Comparison of ENCODE assay signal across 10 mouse cellular contexts in genomic region chr10:40629656-40630311, GRCm38 (mm10). TPM values are rescaled to one million over a fixed set of nuclear protein-coding genes. Genes with fewer than 3 reads are reported as not detected.
A peak's percentile ranks its signal among the peaks of the same experiment; 100 is the strongest.
DNase-seq lines count a peak whose midpoint lies in the region; ATAC-seq and TF ChIP-seq lines count a peak whose summit lies in the region.
"Had no signal": no experiment of that assay in that cellular context is flagged by ENCODE, and none has a peak within 500 bp of the region (broad histone marks: within the 10 kb centered on the region; RNA-seq: fewer than 3 reads in every experiment).

Gene Ddo, plus strand, starts transcription at chr10:40630011.

- intact Hi-C loops in heart, adult 2 months (cut with DNase I): no loop called here

- H3K79me2 ChIP-seq in heart, adult 2 months (replicated peaks; ENCODE audit: control insufficient read depth, insufficient read depth, low read length): no peaks in the 10 kb centered on the region

- H3K27ac ChIP-seq in hindbrain, postnatal 0 days: peak within 1 kb of the TSS; percentile 11; the same call in 1 of the 2 replicates
- no peak within 1 kb of the TSS for H3K27ac ChIP-seq in hindbrain, embryonic 14.5 days
- peak within 1 kb of the TSS; percentile 91 for H3K27ac ChIP-seq in heart, adult 2 months
- H3K27ac ChIP-seq in small intestine, adult 2 months (ENCODE audit: insufficient read depth, low read depth, low read length): peak within 1 kb of the TSS; percentile 12; the same call in 1 of the 2 replicates
- H3K27ac ChIP-seq: embryonic facial prominence, embryonic 12.5 days; liver, embryonic 15.5 days had no signal

- no peak within 1 kb of the TSS for H3K9ac ChIP-seq in hindbrain, postnatal 0 days (replicated peaks; ENCODE audit: low read length)
- H3K9ac ChIP-seq in hindbrain, embryonic 14.5 days: no peak within 1 kb of the TSS
- peak within 1 kb of the TSS; percentile 40 for H3K9ac ChIP-seq in heart, adult 2 months (ENCODE audit: low read depth, low read length)
- H3K9ac ChIP-seq: embryonic facial prominence, embryonic 12.5 days; liver, embryonic 15.5 days had no signal

- no peak for TF ChIP-seq CTCF in hindbrain, postnatal 0 days (IDR thresholded peaks at IDR 0.05; ENCODE audit: low read depth)
- no peak for TF ChIP-seq CTCF in heart, adult 2 months (IDR thresholded peaks at IDR 0.05)
- no peak for TF ChIP-seq CTCF in small intestine, adult 2 months (IDR thresholded peaks at IDR 0.05; ENCODE audit: extremely low read depth, insufficient read length, insufficient replicate concordance, low read depth, low read length)

- TF ChIP-seq EP300 in heart, adult 2 months (IDR thresholded peaks at IDR 0.05; ENCODE audit: insufficient read depth, low read depth, low read length): peak; percentile 36; the same call in 1 of the 2 replicates

- 0 out of 2 replicates have a peak, but pooled peaks have one; percentile 11 for TF ChIP-seq POLR2A in heart, adult 2 months (IDR thresholded peaks at IDR 0.05; ENCODE audit: insufficient read depth, low read depth, low read length)
- no peak for TF ChIP-seq POLR2A in small intestine, adult 2 months (IDR thresholded peaks at IDR 0.05; ENCODE audit: low read depth, low read length)

- peak within 1 kb of the TSS; percentile 38 for H3K4me2 ChIP-seq in hindbrain, postnatal 0 days (ENCODE audit: low read depth, low read length)
- no peak within 1 kb of the TSS for H3K4me2 ChIP-seq in hindbrain, embryonic 14.5 days (replicated peaks)
- H3K4me2 ChIP-seq: embryonic facial prominence, embryonic 12.5 days; liver, embryonic 15.5 days had no signal

- H3K9me3 ChIP-seq in hindbrain, postnatal 0 days (ENCODE audit: low read length): no peaks in the 10 kb centered on the region
- H3K9me3 ChIP-seq in hindbrain, embryonic 14.5 days (ENCODE audit: control insufficient read depth, low read length): no peaks in the 10 kb centered on the region
- H3K9me3 ChIP-seq: embryonic facial prominence, embryonic 12.5 days; liver, embryonic 15.5 days had no signal

- 48% methylated on average over 8 of the region's 8 CpGs for WGBS in hindbrain, postnatal 0 days
- 66% methylated on average over 8 of the region's 8 CpGs for WGBS in hindbrain, embryonic 14.5 days
- WGBS in heart, adult 2 months: 40% methylated on average over 8 of the region's 8 CpGs
- 28% methylated on average over 8 of the region's 8 CpGs for WGBS in small intestine, adult 2 months

- DNase-seq in hindbrain, postnatal 0 days (ENCODE audit: low spot score): peak; percentile 64
- DNase-seq in hindbrain, embryonic 14.5 days (ENCODE audit: low spot score): no peak
- peak; percentile 42 to 80 for DNase-seq in heart, adult 2 months
- peak; percentile 22 to 51 for DNase-seq in kidney, postnatal 4 days
- no peak for DNase-seq in thymus, postnatal 36 days
- DNase-seq in right cerebral cortex, postnatal 36 days (ENCODE audit: low spot score in 2 of 2): no peak

- peak within 1 kb of the TSS; percentile 13; the same call in 1 of the 2 replicates for H3K4me3 ChIP-seq in hindbrain, postnatal 0 days (ENCODE audit: low read length)
- no peak within 1 kb of the TSS for H3K4me3 ChIP-seq in hindbrain, embryonic 14.5 days (replicated peaks; ENCODE audit: low read length)
- H3K4me3 ChIP-seq in heart, adult 2 months: peak within 1 kb of the TSS; percentile 31
- H3K4me3 ChIP-seq in small intestine, adult 2 months (ENCODE audit: low read depth, low read length): peak within 1 kb of the TSS; percentile 27; the same call in 1 of the 2 replicates
- H3K4me3 ChIP-seq: embryonic facial prominence, embryonic 12.5 days; liver, embryonic 15.5 days had no signal

- peak; percentile 92 for ATAC-seq in hindbrain, postnatal 0 days
- ATAC-seq in hindbrain, embryonic 14.5 days (ENCODE audit: low FRiP score): no peak
- ATAC-seq in cerebellum, adult (ENCODE audit: insufficient number of reproducible peaks, low FRiP score, low TSS enrichment): peak; percentile 86

- H3K27me3 ChIP-seq in hindbrain, postnatal 0 days (ENCODE audit: insufficient read depth, low read length): no peaks in the 10 kb centered on the region
- no peaks in the 10 kb centered on the region for H3K27me3 ChIP-seq in hindbrain, embryonic 14.5 days (ENCODE audit: control insufficient read depth, insufficient read depth, low read length)
- H3K27me3 ChIP-seq in heart, adult 2 months (ENCODE audit: control insufficient read depth, insufficient read depth, low read length): no peaks in the 10 kb centered on the region
- no peaks in the 10 kb centered on the region for H3K27me3 ChIP-seq in small intestine, adult 2 months (ENCODE audit: control insufficient read depth, insufficient read depth, low read length)
- H3K27me3 ChIP-seq: embryonic facial prominence, embryonic 12.5 days; liver, embryonic 15.5 days had no signal

- peaks cover 6% of the 10 kb centered on the region; the same call in 1 of the 2 replicates for H3K4me1 ChIP-seq in hindbrain, postnatal 0 days (ENCODE audit: insufficient read depth, low read length)
- no peaks in the 10 kb centered on the region for H3K4me1 ChIP-seq in hindbrain, embryonic 14.5 days (replicated peaks; ENCODE audit: control insufficient read depth, insufficient read depth, low read length)
- H3K4me1 ChIP-seq in heart, adult 2 months (ENCODE audit: control insufficient read depth, insufficient read depth, low read length): peaks cover 2% of the 10 kb centered on the region; the same call in 1 of the 2 replicates
- no peaks in the 10 kb centered on the region for H3K4me1 ChIP-seq in small intestine, adult 2 months (ENCODE audit: control insufficient read depth, insufficient read depth, insufficient read length, low read length)
- H3K4me1 ChIP-seq: embryonic facial prominence, embryonic 12.5 days; liver, embryonic 15.5 days had no signal

- H3K36me3 ChIP-seq in hindbrain, postnatal 0 days (ENCODE audit: insufficient read depth, low read length): no peaks in the 10 kb centered on the region
- H3K36me3 ChIP-seq in hindbrain, embryonic 14.5 days (replicated peaks; ENCODE audit: control insufficient read depth, insufficient read depth): no peaks in the 10 kb centered on the region
- no peaks in the 10 kb centered on the region; the same call in 1 of the 2 replicates for H3K36me3 ChIP-seq in heart, adult 2 months (ENCODE audit: control insufficient read depth, insufficient read depth, low read length)
- H3K36me3 ChIP-seq in small intestine, adult 2 months (ENCODE audit: control insufficient read depth, insufficient read depth, low read length): no peaks in the 10 kb centered on the region
- H3K36me3 ChIP-seq: embryonic facial prominence, embryonic 12.5 days; liver, embryonic 15.5 days had no signal

RNA-seq across cellular contexts. Expression of gene Ddo, which starts in this region (rescaled TPM):
- total RNA-seq in hindbrain, postnatal 0 days (2014; rRNA removed): 3.8 and 6.0 TPM in 2 replicates
- 4.2 and 4.8 TPM in 2 replicates for polyA plus RNA-seq in hindbrain, postnatal 0 days (2015; fragmentation: Nextera tagmentation; extraction: Ambion mirVana)
- 1.3 and 1.7 TPM in 2 replicates for polyA plus RNA-seq in hindbrain, embryonic 14.5 days (2014; fragmentation: Nextera tagmentation; extraction: Ambion mirVana)
- total RNA-seq in heart, adult 2 months (2021): 10 to 100 TPM; 33.8 to 34.1 TPM
- polyA plus RNA-seq in heart, adult 2 months (2012; rRNA removed): 33.5 and 62.6 TPM in 2 replicates
- 0.84 and 1.3 TPM in 2 replicates for polyA plus RNA-seq in small intestine, adult 2 months (2012; rRNA removed)

Comparison
In these comparisons a context has a peak if more than half of its experiments do, and no peak if none do; other contexts are left out.
1. DNase-seq: peak in hindbrain, postnatal 0 days (single experiment), heart, adult 2 months (2 of 2) and kidney, postnatal 4 days (2 of 2); none in hindbrain, embryonic 14.5 days (single experiment), thymus, postnatal 36 days (0 of 2) and right cerebral cortex, postnatal 36 days (0 of 2).